Mouse (Mus musculus) lung, postnatal 0 days (tissue): Measurements from ENCODE around the gene Plagl1.

Source experiments
- CTCF ChIP-seq: IDR thresholded peaks from 2 replicates; pipeline ENCODE4 v1.5.1; 2016; ENCODE audit warnings: antibody characterized with exemption, mild to moderate bottlenecking
- EP300 ChIP-seq: IDR thresholded peaks from 2 replicates; pipeline ENCODE4 v1.6.1; 2016; ENCODE audit warnings: antibody characterized with exemption, mild to moderate bottlenecking, control low read depth

DNA sequence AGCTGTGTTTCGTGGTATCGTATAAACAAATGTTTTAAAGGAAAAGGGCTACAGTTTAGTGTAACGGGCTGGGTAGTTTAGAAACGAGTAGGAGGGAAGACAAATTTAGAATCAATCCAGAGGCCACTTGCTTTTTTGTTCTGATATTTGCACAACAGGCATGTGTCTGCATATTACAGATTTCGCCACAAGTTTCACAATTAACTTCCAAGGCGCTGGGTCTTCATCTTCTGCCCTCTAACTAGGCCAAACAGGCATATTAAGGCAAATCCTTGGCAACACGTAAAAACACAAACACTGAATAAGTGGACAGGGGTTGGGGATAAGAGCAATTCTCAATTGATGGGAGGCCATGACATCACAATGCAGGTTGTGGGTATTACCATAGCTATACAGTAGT is 115.6 kb downstream of the Plagl1 start:
- no peak for TF ChIP-seq CTCF
- no peak for TF ChIP-seq EP300
